Mouse (Mus musculus) ES-E14 (cell line): ENCODE results near the gene Als2.

Experiments
- CHD2 ChIP-seq: IDR thresholded peaks from 2 replicates; pipeline ENCODE4 v1.6.1; 2014; ENCODE audit warnings: mild to moderate bottlenecking, low read depth, low read length, inconsistent platforms
- MAFK ChIP-seq: IDR thresholded peaks from 2 replicates; pipeline ENCODE4 v1.6.1; 2014; ENCODE audit warnings: mild to moderate bottlenecking, low read depth, low read length, inconsistent platforms; ENCODE audit not compliant: insufficient read depth
- ZC3H11A ChIP-seq: IDR thresholded peaks from 2 replicates; pipeline ENCODE4 v1.6.1; 2012; ENCODE audit warnings: low read depth, mild to moderate bottlenecking, inconsistent platforms, low read length, borderline replicate concordance
- ZNF384 ChIP-seq: IDR thresholded peaks from 2 replicates; pipeline ENCODE4 v1.6.1; 2012; ENCODE audit warnings: low read depth, low read length, inconsistent platforms

- TF ChIP-seq CHD2 (no peak), ZNF384 (no peak), ZC3H11A (no peak), MAFK (no peak)
Measured at GRCm38 (mm10) chr1:59163918-59164317, 73.1 kb downstream of the Als2 start.
